Comparison of ENCODE assay signal across 27 mouse cellular contexts in genomic region chr4:136349616-136350015, GRCm38 (mm10).
"Had no signal": no experiment of that assay in that cellular context is flagged by ENCODE, and none has a peak within 500 bp of the region (broad histone marks: within the 10 kb centered on the region; RNA-seq: fewer than 3 reads in every experiment).

No protein-coding gene starts in this region.

- H3K4me1 ChIP-seq: embryonic facial prominence, embryonic 10.5 days; embryonic facial prominence, embryonic 12.5 days; embryonic facial prominence, embryonic 13.5 days; embryonic facial prominence, embryonic 15.5 days; forebrain, embryonic 10.5 days; forebrain, embryonic 12.5 days; forebrain, embryonic 13.5 days; forebrain, embryonic 15.5 days had no signal

- H3K4me2 ChIP-seq: embryonic facial prominence, embryonic 12.5 days; embryonic facial prominence, embryonic 13.5 days; embryonic facial prominence, embryonic 15.5 days; forebrain, embryonic 12.5 days; forebrain, embryonic 13.5 days; forebrain, embryonic 15.5 days had no signal

- H3K9ac ChIP-seq: embryonic facial prominence, embryonic 12.5 days; embryonic facial prominence, embryonic 13.5 days; embryonic facial prominence, embryonic 15.5 days; forebrain, embryonic 12.5 days; forebrain, embryonic 13.5 days; forebrain, embryonic 15.5 days; forebrain, postnatal 0 days had no signal

- H3K4me3 ChIP-seq: embryonic facial prominence, embryonic 10.5 days; embryonic facial prominence, embryonic 12.5 days; embryonic facial prominence, embryonic 13.5 days; embryonic facial prominence, embryonic 15.5 days; erythroblast, embryonic 14.5 days; forebrain, embryonic 10.5 days; forebrain, embryonic 12.5 days; forebrain, embryonic 13.5 days; forebrain, embryonic 15.5 days; gastrocnemius, adult 2 months; heart, adult 2 months had no signal

- H3K27ac ChIP-seq: embryonic facial prominence, embryonic 10.5 days; embryonic facial prominence, embryonic 12.5 days; embryonic facial prominence, embryonic 13.5 days; embryonic facial prominence, embryonic 15.5 days; forebrain, embryonic 10.5 days; forebrain, embryonic 12.5 days; forebrain, embryonic 13.5 days; forebrain, embryonic 15.5 days; gastrocnemius, adult 2 months; heart, adult 2 months had no signal

- ATAC-seq: forebrain, embryonic 13.5 days; forebrain, embryonic 14.5 days; forebrain, embryonic 15.5 days; forebrain, embryonic 16.5 days; forebrain, postnatal 0 days had no signal

- H3K9me3 ChIP-seq: embryonic facial prominence, embryonic 10.5 days; embryonic facial prominence, embryonic 12.5 days; embryonic facial prominence, embryonic 13.5 days; embryonic facial prominence, embryonic 15.5 days; forebrain, embryonic 10.5 days; forebrain, embryonic 12.5 days; forebrain, embryonic 13.5 days; forebrain, embryonic 15.5 days had no signal

- H3K27me3 ChIP-seq: embryonic facial prominence, embryonic 12.5 days; embryonic facial prominence, embryonic 13.5 days; embryonic facial prominence, embryonic 15.5 days; forebrain, embryonic 12.5 days; forebrain, embryonic 13.5 days; forebrain, embryonic 15.5 days had no signal

- DNase-seq: cerebellum, adult 2 months; cerebellum, adult 8-10 months; cerebellum, adult 9-10 months; cerebellum, adult 9-11 months; cerebellum, postnatal 10 days; cerebellum, postnatal 14 days; cerebellum, postnatal 25 days; cerebellum, postnatal 36 days; embryo, embryonic 11 days; forebrain, postnatal 0 days; gastrocnemius, adult 2 months; gastrocnemius, postnatal 10 days; gastrocnemius, postnatal 14 days; gastrocnemius, postnatal 25 days; gastrocnemius, postnatal 36 days; heart, adult 2 months had no signal
